Mouse (Mus musculus) lung, postnatal 25 days (tissue): ENCODE measurements around the gene Atp2a2.

Experiments used
- DNase-seq: peaks from one replicate; pipeline ENCODE4 v3.0.0; 2022; ENCODE audit warnings: low spot score

Atp2a2 gene

DNA sequence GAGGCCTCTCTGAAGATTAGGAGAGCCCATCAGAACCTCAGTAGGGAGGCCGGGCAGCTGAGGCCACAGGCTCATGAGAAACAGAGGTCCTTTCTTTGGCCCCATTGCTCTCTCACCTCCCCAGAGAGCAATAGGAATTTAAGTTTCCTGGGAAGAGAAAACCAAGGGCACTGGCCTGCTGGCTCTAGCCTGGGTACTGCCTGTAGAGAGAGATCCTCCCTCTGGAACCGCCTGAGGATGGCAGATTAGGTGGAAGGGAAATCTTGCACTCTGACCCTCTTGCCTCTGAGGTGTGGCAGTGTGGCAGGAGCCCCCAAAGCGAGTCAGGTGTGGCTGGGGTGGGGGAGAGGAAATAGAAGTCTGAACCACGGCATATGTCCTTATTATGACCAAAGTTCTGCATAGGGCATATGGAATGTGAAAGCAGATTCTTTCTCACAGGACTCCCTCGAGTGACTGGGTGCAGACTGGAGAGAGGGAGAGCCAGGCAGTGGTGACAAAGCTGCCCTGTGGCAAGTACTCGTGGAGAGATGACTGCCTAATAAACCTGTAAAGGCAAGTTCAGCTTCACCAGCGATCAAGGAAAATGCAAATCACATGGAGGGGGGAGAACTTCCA is 17.1 kb upstream of the Atp2a2 start:
- DNase-seq: no peak

DNA sequence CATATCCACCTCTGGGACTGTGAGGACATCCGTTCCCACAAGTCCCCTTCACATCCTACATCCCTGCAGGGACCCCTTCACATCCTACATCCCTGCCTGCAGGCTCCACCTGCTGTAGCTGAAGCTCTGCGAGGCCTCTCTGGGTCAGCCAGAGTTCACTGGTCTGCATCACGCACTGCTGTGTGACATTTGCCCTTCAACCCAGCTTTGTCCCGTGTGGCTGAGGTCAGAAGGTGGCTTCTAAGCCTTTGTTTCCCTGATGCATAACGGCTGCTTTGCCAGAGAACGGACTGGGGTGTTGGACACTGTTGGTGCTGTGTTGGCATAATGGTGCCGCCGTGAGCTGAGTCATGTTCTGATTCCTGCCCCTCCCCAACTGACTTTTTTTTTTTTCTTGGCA is 16.2 kb upstream of the Atp2a2 start:
- DNase-seq: no peak

DNA sequence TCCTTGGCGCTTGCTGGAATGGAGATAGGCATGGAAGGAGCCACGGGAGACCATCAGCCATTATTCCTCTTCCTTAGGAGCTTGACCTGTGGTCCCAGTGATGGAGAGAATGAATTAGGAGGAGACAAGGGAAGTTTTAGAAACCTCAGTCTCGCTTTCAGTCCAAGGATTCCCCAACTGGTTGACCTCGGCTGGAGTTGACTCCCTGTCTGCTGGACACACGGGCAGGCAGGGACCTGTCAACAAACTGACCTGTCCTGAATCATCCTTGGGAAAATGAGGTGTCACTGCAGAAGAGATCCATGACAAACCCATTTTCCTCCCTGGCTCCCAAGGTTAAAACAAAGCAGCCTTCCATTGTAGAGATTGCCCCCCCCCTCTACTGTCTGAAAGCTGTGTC is 14.9 kb upstream of the Atp2a2 start:
- no peak for DNase-seq

DNA sequence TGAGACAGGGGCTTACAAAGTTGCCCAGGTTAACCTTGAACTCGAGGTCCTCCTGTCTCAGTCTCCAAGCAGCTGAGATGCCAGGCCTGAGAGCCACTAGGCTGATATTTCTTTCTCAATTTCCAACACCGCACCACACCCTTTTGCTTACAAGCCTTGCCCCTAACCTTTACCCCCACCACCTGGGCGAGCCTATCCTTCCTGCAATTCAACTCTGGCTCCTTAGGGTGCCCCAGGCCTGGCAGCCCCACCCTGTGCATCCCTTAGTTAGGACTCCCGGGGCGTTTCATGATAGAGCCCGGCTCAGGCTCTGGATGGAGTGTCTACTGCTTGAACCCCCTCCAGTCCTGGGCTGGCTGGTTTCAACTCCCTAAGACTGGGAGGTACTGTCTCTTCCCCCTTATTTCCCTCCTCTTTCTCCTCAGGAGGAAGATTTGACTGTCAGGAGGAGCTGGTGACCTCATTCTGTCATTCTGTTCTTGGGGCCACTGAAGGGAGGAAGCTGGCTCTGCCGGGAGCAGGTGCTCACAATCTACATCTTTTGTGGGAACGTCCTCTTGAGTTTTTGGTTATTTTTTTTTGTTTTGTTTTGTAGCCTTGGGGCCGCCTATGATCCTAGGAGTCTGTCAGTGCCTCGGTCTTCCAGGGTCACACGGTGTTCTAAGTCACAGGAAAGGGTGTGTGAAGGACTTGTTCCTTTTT is 14.2 kb upstream of the Atp2a2 start:
- DNase-seq: no peak

DNA sequence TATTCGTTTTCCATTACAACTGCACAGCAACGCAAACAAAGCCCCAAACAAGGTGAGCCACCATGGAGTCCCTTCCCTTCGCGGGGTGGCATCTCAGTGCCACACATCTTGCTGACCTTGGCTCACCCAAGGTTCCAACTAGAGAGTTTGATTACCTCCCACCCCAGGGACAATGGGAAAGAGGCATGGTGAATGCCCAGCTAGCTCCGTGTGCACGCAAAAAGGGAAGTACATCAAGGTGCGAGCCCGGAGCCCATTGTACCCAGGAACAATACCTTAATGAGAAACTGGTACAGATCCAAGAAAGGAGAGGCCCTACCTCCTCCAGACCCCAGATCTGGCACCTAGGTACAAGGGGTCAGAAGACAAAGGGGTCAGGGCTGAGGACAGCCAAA is 12.1 kb upstream of the Atp2a2 start:
- no peak for DNase-seq

DNA sequence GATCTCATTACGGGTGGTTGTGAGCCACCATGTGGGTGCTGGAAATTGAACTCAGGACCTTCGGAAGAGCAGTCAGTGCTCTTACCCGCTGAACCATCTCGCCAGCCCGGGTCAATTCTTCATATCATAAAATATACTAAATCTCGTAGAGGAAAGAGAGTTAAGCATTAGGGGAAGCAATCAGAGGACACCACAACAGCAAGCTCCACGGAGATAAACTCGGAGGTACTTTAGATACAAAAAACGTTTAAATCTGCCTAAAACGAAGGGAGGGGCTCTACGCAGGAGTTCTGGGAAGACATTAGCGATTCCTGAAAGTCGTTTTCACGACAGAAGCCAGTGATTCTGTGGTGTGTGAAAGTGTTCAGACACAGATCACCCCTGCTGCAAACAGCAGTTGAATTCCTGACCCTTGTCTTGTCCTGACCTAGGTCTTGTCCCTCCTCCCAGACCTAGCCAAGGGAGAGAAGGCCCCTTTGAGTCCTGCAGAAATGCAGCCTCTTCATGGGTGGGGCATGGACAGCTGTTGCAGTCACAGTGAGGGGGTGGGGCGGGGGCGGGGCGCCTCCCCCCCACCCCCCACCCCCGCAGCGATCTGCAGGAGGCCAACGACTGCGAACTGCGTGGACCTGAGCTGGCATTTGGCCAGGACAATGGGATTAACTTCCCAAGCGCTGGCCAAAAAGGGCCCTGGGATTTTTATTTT is 11.5 kb upstream of the Atp2a2 start:
- DNase-seq: no peak

DNA sequence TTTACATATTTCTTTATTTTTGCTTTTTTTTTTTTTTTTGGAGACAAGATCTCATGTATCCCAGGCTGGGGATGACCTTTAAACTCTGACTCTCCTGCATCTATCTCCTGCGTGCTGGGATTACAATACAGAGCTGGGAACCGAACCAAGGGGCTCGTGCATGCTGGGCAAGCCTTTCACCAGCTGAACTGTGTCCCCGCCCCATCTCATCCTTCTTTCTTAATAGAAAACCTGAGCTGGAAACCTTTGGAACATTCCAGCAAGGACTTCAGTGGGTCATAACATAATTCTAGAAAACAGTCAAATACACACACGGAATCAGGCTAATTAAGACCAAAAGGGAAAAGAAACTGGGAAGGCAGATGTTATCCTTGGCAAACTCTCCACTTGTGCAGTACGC is 10.0 kb upstream of the Atp2a2 start:
- no peak for DNase-seq

DNA sequence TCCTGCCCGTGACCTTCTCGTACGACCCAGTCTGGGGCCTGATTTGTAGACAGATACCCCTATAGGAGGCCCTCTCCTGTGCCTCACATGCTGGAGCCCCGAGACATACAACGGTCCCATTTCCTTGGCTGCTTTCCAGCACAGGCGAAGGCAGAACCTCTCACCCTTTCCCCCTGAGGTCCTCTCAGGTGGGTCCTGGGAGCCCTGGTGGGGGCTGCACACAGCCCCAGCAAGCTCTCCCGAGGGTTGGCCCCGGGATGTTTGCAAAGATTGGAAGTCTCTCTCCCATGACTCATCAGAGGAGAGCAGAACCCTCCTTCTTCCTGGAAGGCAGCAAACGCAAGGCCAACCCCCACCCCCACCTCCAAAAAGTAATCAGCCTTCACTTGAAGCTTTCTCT is 9.4 kb upstream of the Atp2a2 start:
- no peak for DNase-seq

DNA sequence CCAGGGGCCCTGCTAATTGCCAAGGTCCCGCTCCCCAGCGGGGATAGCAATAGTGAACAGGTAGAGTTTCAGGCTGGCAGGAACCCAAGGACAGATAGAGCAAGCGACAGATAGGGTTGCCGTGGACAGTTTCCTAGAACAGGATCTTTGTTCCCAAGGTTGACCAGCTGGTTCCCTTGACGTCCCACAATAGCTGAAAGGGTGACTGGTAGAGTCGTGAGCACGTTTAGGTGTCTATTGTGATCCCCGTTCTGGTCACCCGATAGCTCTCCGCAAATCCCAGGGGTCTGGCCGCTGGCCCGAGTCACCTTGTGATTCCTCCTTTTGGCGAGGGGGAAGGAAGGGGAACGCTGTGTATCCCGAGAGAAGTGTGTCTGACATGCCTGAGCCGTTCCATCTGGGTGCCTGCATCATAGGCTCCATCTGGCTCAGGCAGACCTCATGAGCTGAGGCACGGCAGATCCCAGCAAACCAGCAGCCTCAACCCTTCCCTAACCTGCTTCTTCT is 8.7 kb upstream of the Atp2a2 start:
- no peak for DNase-seq

DNA sequence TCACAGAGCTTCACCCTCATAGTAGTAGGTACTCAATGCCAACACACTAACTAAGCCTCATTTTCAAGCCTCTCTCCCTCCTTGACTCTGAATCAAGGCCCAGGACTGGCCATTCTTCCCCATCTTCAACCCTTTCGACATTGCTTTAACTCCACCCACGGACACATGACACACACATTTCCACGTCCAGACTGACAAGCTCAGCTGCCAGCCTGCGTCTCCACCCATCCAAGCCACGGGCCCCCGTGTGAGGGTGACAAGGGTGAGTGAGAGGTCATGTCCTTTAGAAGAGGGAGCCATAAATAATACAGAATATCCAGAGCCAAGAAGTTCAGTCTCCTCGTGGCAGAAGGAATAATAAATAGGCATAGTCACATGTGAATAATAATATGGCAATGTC is 7.6 kb upstream of the Atp2a2 start:
- no peak for DNase-seq

DNA sequence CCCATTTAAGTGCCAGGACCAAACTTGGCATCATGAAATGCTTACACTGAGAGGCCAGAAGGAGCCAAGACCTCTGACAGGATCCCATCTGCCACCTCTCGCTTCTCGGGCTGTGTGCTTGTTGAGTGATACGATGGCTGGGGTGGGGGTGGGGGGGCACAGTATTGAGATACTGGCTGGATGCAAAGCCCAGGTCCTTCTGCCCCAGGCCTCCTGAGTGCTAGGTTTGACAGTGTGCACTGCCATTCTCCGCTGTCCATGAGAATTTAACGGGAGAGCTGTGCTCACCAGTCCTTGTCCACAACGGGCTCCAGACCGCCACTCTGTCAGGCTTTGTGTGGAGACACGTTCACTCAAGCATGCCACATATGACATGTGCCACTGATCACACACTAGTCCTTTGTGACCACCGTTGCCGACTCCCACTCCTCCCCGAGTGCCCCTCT is 6.9 kb upstream of the Atp2a2 start:
- no peak for DNase-seq

DNA sequence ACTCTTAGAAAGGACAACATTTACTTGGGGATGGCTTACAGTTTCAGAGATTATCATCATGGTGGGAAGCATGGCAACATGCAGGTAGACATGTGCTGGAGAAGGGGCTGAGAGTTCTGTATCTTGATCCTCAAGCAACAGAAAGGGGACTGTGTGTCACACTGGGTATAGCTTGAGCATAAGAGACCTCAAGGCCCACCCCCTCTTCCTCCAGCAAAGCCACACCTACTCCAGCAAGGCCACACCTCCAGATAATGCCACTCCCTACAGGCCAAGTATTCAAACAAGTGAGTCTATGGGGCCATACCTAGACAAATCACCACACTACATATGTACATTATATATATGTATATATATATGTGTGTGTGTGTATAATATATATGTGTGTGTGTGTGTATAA is 5.4 kb upstream of the Atp2a2 start:
- no peak for DNase-seq

DNA sequence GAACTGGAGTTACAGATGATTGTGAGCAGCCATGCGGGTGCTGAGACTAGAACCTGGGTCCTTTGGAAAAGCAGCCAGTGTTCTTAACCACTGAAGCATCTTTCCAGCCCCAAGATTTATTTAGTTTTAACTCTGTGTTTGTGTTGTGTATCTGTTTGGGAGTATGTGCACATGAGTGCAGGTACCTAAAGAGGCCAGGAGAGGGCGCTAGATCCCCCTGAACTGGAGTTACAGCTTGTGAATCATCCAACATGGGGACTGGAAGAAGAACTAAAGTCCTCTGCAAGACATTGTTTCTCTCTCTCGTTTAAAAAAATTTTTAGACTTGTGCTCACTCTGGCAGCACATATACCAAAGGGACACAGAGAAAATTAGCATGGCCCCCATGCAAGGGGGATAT is 4.4 kb upstream of the Atp2a2 start:
- no peak for DNase-seq

DNA sequence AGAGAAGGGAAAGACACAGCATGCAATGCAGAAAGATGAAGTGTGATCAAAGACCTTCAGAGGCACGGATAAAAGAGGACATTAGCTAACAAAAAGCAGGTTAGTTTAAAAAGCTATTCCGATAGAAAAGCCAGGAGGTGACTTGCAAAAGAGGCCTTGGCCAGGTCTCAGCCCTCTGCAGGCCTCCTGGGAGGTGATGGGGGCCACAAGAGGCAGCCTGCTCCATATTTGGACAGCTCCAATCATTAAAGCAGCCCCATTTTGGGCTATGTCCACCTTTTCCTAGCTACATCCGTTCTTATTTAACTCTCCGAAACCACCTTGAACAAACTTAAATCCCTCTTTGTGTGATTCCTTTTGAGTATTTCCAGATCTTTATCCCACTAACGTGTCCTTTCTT is 3.5 kb upstream of the Atp2a2 start:
- no peak for DNase-seq

DNA sequence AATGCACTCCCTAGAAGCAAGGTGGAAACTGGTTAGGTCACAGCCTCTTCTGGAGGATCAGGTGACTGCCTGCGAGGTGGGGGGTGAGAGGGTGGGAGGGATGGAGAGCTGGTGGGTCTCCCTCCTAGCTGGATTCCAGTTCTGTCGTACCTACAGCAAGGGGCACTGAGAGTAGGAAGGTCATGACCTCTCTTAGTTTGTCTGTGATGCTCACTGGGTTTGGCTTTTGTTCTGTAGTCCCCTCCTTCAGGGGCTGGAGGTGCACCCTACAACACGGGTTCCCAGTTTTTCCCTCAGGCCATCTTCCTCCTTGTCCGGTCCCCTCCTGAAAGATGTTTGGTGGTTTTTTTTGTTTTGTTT is 1.7 kb upstream of the Atp2a2 start:
- no peak for DNase-seq

DNA sequence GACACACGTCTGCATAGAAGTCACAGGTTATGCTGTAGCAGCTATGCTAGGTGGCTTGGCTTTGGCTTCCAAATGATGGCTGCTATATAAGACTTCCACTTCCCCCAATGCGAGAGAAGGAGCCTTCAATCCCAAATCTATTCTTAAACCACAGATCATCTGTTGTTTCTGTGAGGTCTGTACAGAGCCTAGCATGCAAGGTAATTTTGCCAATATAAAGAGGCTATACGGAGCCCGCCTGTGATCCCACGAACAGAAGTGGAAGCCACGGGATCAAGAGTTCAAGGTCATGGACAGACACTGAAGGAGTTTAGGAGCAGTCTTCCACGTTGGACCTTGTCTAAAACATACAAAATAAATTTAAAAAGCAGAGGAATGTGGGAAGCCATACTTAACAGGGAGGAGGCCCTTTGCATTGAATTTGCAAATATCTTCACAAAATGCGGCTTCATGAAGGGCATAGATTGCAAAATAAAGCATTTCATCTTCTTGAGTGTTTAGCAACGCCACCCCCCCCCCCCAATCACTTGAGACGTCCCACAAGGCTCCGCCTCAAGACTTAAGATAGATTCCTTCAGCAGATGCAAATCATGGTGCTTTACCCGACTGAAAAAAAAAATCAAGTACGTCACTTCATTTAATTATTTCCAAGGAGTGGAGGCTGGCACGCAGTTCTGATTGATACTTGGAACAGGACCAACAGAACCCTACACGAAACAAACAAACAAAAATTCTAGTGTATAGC is 1.2 kb upstream of the Atp2a2 start:
- DNase-seq: no peak

DNA sequence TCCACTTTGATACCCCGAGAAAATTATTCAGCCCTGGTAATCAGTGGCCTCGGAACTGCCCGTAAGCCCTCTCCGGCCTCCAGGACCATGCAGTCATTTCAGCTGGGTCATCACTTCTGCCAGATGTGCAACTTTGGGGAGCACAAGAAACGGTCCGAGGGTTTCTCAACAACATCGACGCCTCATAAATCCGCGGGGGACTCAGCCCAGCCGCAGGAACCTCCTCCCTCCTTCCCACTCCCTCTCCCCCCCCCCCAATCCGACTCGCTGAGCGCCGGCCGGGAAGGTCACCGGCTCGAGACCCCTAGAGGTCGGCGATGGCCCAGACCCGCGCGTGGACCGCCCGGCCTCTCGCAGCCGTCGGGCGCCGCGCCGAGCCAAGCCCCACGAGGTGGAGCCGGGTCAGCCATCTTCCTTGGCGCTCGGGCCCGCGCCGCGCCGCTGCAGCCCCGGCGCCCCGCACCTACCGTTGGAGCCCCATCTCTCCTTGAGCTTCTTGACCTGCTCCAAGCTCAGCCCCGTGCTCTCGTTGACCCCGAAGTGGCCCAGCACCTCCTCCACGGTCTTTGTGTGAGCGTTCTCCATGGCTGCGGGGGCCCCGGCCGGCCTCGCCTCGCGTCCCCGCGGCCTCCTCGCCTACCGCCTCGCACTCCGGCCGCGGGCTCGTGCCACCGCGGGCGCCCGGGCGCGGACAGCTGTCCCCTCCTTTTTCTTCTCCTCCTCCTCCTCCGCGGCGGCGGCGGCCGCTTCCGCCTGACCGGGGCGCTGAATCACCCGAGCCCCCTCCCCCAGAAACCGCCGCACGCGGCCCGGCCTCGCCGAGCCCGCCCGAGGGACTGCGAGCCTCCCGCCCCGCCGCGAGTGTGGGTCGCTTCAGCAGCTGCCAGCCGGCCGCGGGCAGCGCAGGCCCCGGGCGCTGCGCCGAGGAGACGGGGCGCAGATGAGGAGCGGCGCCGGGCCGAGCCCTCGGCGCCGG is 636 bp downstream of the Atp2a2 start:
- peak; percentile 25 for DNase-seq

DNA sequence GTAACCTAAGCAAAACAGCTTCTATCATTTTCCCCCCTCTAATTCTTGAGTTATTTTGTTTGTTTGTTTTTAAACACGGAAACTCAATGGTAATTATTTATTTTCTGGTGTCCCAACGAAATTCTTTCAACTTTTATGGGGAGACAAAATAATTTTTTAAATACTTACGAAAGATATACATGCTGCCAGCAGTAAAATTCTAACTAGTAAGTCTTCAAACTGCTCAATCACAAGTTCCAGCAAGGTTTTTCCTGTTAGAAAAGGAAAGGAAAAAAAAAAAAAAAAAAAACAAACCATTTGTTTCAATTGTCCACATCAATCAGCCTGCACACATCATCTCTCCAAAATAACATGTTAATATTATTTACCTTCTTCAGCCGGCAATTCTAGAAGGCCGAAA is 1.5 kb downstream of the Atp2a2 start:
- DNase-seq: no peak

DNA sequence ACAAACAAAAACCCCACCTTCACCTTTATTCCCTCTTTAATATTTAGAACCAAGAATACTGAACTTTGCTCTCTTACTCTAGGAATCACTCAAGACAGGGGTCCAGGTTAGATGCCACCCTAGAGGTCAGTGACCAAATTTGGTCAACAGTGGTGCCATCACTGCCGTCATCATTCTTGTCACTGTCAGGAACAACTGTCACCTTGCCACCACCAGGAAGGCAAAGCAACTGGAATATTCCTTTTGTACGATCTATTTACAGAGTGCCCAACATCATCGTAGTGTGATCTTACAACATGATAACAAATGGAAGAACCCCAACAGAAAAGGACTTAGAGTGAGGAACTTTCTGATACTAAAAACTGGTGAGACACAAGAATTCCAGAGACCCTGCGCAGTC is 1.9 kb downstream of the Atp2a2 start:
- no peak for DNase-seq

DNA sequence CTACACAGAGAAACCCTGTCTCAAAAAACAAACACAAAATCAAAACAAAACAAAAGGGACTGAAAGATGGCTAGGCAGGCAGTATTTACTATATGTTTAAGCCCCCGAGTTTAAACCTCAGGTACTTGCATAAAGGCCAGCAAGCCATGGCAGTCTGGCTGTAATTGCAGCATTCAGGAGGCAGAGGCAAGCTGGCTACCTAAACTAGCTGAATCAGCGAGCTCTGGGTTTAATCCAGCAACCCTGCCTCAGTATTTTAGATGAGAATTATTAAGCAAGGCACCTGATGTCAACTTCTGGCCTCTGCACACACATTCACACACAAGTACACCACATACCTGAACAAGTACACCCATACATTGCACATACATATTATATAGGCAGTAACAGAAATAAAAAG is 4.0 kb downstream of the Atp2a2 start:
- DNase-seq: no peak

DNA sequence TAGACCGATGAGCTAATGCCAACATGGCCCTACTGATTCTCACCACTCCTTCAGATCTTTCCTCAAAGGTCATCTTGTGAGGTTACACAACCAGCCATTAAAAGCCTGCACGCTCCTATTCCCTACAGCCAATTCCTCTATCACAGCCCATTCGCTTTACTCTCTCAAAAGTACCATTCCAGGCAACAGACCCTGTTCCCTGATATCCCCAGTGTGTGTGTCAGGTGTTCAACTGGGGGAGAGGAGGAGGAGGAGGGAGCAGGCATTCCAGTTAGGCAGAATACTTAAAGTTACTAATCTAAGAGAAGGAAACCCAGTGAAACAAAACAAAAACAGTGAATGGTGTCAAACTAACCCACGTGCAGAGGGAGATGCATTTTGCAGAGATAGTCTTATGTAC is 5.0 kb downstream of the Atp2a2 start:
- DNase-seq: no peak

DNA sequence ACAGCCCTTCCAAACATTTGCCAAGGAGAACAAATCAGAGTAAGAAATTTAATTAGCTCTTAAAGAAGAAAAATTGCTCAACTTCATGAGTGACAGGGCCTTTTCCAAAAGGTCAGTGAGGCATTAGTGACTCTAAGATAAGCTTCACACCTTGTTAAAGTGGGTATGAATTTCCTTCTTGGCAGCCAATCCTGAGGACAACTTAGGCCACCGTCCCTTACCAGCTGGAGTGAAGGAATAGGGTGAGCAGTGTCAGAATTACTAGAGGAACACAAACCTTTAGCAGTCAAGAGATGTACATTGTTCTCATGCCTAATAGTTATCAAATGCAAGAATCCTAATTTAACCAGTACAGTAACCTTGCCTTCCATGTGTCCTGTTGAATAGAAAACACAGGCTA is 7.6 kb downstream of the Atp2a2 start:
- DNase-seq: peak; percentile 14
